Mouse (Mus musculus): ENCODE data around the gene Snph.

The Snph gene

DNA sequence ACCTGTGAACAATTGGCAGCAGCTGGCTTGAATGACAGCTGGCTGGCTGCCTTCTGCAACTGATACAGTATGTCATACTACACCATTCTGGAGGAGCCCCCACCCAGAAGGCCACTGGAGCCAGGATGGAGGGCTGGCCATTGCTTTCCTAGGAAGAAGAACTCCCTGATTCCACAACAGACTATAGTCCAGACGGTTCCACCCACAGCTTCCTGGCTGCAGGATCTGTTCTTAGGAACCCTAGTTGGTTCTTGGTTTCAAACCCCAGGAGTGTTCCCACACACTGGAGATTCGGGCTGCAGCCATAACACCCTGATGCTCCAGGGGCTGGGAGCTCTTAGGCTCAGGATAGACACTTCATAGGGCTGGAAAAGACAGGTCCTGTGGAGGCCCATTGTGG is 34.3 kb downstream of the Snph start:
- no peak for DNase-seq

- peak; percentile 54 for DNase-seq
These were observed 45.1 kb downstream of the Snph start for GRCm38 (mm10) chr2:151587306-151587705.

DNA sequence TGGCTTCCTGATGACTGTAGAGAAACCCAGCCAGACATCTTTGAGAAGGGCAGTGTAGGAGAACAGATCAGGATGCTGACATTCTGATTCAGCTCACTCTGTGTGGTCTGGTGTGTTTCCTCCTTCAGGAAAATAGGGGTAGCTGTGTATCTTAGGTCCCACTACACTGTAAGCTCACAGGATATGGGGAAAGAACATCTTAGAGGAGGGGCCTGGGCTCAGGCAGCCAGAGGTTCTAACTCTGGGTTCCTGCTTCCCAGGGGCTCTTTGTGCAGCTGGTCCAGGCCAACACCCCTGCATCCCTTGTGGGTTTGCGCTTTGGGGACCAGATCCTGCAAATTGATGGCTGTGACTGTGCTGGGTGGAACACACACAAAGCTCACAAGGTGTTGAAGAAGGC is 45.6 kb downstream of the Snph start:
- no peak for DNase-seq

GRCm38 (mm10) chr2:151585934-151586333 is 46.5 kb downstream of the Snph start:
- DNase-seq, result peak; percentile 22

GRCm38 (mm10) chr2:151580945-151581344 is 51.4 kb downstream of the Snph start:
- no peak for DNase-seq

DNA sequence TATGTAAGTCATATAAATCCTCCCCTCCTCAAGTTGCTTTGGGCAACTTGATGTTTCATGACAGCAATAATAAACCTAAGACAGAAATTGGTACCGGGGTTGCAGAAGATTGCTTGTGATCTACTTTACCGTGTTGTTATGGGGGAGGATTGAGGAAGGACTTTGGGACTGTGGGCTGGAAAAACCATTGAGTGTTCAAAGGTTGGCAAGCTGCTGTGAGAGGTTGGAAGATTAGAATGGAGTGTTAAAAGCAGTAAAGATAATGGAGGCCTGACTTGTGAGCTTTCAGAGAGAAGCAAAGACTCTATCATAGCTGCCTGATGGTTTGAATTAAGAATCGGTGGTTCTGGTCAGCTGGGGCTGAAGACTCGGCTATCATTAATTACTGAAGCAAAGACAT is 53.2 kb downstream of the Snph start:
- no peak for DNase-seq

GRCm38 (mm10) chr2:151575699-151576389 is 56.5 kb downstream of the Snph start:
- DNase-seq, result peak; percentile 91

DNA sequence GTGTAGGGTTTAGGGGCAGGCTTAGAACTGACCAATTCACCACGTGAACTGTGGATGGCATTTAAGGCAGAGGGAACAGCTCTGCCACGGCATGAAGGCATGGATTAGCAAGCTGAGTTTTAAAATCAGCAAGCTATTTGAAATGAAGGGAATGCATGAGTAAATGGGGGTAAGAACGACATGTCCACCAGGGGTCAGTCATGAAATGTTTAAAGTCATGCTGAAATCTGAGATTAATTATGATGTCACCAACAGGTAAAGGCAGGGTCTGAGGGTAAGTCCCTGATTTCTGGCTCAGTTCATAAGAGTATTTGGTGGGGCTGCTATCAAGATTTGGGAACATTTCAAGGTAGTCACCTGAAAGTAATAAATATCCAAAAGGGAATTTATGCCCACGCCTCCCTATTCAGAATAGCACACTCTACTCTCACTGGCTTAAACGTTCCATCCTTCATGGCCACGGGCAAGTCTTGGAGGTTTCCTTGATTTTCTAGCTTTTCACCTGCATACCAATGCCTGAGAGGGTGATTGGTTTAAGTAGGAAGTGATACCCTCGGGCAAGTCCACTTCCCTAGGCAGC is 57.2 kb downstream of the Snph start:
- peak; percentile 49 for DNase-seq

DNA sequence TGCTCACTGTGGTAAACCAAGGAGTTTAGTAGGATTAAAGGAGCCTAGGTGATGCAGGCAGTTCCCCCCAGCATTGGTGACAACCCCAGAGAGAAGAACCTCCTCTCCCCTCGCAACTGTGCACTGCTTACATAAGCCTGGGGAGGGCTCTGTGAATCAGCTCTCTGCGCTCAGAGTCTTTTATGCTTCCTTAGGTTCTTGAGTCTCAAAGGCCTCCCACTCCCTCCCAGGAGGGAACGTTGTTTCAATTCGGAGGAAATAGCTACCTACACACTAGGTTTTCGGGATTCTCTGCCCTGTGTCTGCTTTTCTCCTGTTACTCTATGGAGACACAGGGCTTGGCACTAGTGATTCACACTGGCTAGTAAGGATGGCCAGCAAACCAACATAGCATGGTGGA is 57.8 kb downstream of the Snph start:
- no peak for DNase-seq

DNA sequence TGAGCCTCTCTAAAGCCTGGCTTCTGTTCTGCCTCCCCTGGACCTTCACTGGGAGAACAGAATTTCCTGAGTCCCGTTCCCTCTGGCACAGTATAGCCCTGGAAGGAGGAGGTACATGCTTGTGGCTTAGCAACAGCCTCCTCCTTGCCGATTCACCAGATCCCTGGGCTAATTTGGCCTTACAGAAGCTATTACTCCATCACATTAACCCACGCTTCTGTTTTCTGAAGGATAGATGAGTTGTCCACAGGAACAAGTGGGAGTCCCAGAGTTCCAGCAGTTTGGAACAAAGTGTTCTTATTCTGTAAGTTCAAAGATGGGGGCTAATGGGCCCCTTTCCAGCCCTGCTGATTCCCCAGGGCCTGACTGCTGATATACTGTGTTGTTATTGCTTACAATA is 58.7 kb downstream of the Snph start:
- no peak for DNase-seq

DNA sequence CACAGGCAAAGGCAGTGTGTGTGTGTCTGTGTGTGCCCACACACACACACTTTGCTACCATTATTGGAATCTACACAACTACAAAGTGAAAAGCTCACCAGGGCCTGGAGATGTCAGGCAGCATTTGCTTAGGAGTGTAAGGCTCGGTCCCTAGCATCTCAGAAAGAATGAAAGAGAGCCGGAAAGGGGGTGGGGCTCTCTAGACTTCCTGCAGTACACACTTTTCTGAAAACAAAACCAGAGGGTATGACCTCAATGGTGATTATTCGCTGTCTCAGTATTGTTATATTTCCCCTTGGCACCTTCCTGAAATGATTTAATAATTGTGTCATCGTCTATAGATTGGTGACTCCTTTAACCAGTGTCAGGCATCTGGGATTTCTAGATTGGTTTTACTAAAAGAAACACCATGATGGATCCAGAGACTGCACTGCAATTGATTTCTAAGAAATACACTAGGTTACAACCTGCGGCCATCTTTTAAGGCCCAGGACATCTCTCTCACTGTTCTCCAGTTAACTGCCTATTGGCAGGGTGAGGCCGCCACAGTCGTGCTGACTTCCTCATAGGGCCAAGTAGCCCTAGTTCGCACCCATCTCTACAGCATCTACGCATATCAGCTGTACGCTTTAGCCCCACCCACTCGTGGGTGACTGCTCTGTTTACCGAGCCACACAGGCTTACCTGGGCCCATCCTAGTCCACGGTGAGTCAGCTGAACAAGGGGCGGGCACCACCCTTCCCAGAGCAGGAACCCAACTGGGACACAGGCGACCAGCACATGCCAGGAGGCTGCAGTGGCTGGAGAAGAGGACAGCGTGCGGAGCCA is 60.3 kb downstream of the Snph start, which contains the start of gene Sdcbp2:
Gene Sdcbp2 (plus strand): TSS at position 750 of the 828 bp plus-strand sequence.
- peak; percentile 18 for DNase-seq

DNA sequence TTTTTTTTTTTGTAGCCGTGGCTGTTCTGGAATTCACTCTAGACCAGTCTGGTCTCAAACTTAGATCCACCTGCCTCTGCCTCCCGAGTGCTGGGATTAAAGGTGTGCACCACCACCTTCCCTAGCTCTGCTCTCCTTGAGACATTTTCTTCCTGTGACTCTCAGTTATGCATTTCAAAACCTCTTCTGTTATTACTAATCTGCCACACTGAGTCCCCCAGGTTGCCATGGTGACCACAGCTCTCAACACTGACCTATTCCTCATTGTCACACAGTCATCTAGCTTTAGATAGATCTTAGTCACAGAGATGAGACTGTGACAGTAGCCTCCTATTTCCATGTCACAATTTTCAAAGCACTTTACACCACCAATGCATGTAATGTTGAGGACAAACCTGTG is 62.9 kb downstream of the Snph start:
- DNase-seq, result no peak

DNA sequence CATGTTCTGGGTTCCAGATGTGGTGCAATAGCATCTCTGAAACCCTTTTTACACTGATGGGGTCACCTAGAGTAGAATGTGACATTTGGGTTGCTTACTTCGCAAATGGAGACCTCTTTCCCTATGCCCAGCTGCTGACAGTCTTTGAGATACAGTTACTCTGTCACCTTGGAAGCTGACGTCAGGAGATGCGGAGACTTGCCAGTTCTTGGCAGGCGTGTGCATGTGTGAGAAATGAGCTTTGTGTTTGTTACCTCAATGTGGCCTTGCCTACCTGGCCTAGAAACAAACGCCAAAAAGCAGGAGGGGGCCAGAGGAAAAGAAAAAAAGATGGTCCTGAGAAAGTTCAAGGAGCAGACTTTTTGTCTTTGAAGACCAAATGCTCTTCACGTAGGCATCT is 65.5 kb downstream of the Snph start:
- DNase-seq, result no peak

- no peak for DNase-seq
These were observed 67.4 kb downstream of the Snph start for GRCm38 (mm10) chr2:151564986-151565385.

- DNase-seq, result no peak
These were observed 68.4 kb downstream of the Snph start for GRCm38 (mm10) chr2:151564006-151564405.

GRCm38 (mm10) chr2:151562930-151563921 is 69.2 kb downstream of the Snph start:
- DNase-seq, result peak; percentile 73

DNA sequence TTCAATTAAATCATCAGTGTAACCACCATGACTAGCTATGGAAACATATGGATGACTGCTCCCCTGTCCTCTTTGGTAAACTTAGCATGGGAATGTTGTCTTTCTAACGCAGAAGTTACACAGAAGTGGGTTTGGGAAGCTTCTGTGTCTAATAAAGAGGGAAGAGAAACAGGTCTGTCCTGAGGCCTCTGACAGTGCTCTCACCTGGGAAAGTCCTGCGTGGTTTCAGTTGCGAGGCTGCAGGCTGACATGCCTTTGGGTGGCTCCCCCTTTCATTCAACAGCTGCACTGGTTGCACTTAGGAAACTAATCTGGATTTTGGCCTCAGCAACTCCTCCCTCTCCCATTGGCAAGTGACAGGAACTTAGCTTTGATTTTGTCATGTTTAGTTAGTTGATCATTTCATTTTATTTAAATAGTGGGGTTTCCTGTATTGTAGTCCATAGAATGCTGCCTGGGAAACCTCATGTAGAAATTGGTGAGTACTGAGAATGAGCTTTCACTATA is 82.7 kb downstream of the Snph start:
- no peak for DNase-seq

- DNase-seq, result no peak
These were observed 85.8 kb downstream of the Snph start for GRCm38 (mm10) chr2:151546571-151546970.

DNA sequence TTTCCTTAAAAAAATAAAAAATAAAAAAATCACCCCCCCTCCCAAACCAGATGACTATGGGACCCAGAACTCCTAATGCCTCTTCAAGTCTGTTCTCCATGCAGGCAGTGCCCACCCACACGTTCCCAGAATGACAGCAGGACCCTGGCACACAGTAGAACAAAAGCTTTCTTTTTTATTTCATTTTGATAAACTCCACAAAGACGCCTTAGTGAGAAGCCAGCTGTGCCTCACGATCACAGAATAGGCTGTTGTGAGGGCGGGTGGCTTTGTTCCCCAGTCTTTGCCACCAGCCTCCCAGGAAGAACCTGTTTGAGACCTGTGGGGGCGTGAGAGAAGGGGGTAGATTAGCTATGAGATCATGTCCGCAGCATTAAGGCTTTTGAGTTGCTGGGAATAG is 87.7 kb downstream of the Snph start:
- no peak for DNase-seq

GRCm38 (mm10) chr2:151543063-151543895 is 89.1 kb downstream of the Snph start:
- DNase-seq, result peak; percentile 83

GRCm38 (mm10) chr2:151542323-151543062 is 89.9 kb downstream of the Snph start, which contains the start of gene Fkbp1a:
Gene Fkbp1a, plus strand, starts transcription at chr2:151542483.
- peak; percentile 98 for DNase-seq
